Mouse (Mus musculus) limb, embryonic 12.5 days (tissue): Measurements from ENCODE around the gene Rab7. TPM values are rescaled to one million over a fixed set of nuclear protein-coding genes. Genes with fewer than 3 reads are reported as not detected.

ENCODE experiments used
- ATAC-seq: fragments of 200-750 bp; cut with Nextera tagmentation; 2 replicates; pipeline ENCODE4 v1.8.0; 2017; ENCODE audit warnings: low read depth, moderate TSS enrichment; ENCODE audit not compliant: insufficient number of reproducible peaks, insufficient read depth, low FRiP score, low TSS enrichment
- H3K27ac ChIP-seq: fragments of 300-500 bp; sonication (generic); 2 replicates; pipeline ENCODE4 v1.5.1; 2016; ENCODE audit warnings: mild to moderate bottlenecking, moderate library complexity
- H3K27me3 ChIP-seq: fragments of 300-500 bp; sonication (generic); 2 replicates; pipeline ENCODE4 v1.6.1; 2016; ENCODE audit warnings: mild to moderate bottlenecking, moderate library complexity
- H3K36me3 ChIP-seq: fragments of 300-500 bp; sonication (generic); 2 replicates; pipeline ENCODE4 v1.6.1; 2016; ENCODE audit warnings: mild to moderate bottlenecking, moderate library complexity
- H3K4me1 ChIP-seq: fragments of 300-500 bp; sonication (generic); replicated peaks from 2 replicates; pipeline ENCODE4 v1.6.1; 2016
- H3K4me2 ChIP-seq: fragments of 300-500 bp; sonication (generic); 2 replicates; pipeline ENCODE4 v1.6.1; 2016; ENCODE audit warnings: mild to moderate bottlenecking, moderate library complexity
- H3K4me3 ChIP-seq: fragments of 300-500 bp; sonication (generic); replicated peaks from 2 replicates; pipeline ENCODE4 v1.5.1; 2016; ENCODE audit warnings: mild to moderate bottlenecking
- H3K9ac ChIP-seq: fragments of 300-500 bp; sonication (generic); replicated peaks from 2 replicates; pipeline ENCODE4 v1.6.1; 2016; ENCODE audit warnings: mild to moderate bottlenecking, moderate library complexity
- H3K9me3 ChIP-seq: fragments of 300-500 bp; sonication (generic); 2 replicates; pipeline ENCODE4 v1.6.1; 2016; ENCODE audit warnings: mild to moderate bottlenecking, moderate library complexity
- WGBS: fragments of 180-500 bp; shearing (Covaris S2); methylation state at CpG from one replicate; pipeline ENCODE4 v1.1.7; 2016; 5-methylcytosine and 5-hydroxymethylcytosine counted together
- polyA plus RNA-seq: library from polyadenylated mRNA; unstranded; fragments of >200 nt; fragmentation: Nextera tagmentation; extraction: Ambion mirVana; gene quantifications from 2 replicates; pipeline ENCODE4 v1.2.1, GENCODE M21; 2016

Gene Rab7
- polyA plus RNA-seq, 1 experiment from 2014 or later = 154 TPM

- Histone ChIP-seq H3K9ac (no peak overlapping the region), H3K4me2 (no peak overlapping the region), H3K9me3 (no peaks in the 10 kb centered on the region), H3K4me3 (no peak overlapping the region), H3K27ac (no peak overlapping the region), H3K36me3 (no peaks in the 10 kb centered on the region), H3K27me3 (peaks cover 8% of the 10 kb centered on the region; the same call in 1 of the 2 replicates), H3K4me1 (no peaks in the 10 kb centered on the region)
- no peak for ATAC-seq
- 68% methylated on average over 11 of the region's 11 CpGs for WGBS
These were observed 8.4 kb upstream of the Rab7 start for GRCm38 (mm10) chr6:88053228-88054080.

- no peak overlapping the region for H3K9ac ChIP-seq
- peaks cover 14% of the 10 kb centered on the region; the same call in 1 of the 2 replicates for H3K27me3 ChIP-seq
- H3K27ac ChIP-seq = no peak overlapping the region
- no peaks in the 10 kb centered on the region for H3K9me3 ChIP-seq
- H3K36me3 ChIP-seq = no peaks in the 10 kb centered on the region
- no peak overlapping the region for H3K4me2 ChIP-seq
- no peak for ATAC-seq
- WGBS = 89% methylated on average over 5 of the region's 5 CpGs
- H3K4me3 ChIP-seq = no peak overlapping the region
- H3K4me1 ChIP-seq = no peaks in the 10 kb centered on the region
These were observed 6.1 kb upstream of the Rab7 start for GRCm38 (mm10) chr6:88051206-88051605.

GRCm38 (mm10) chr6:88049008-88049407, 3.9 kb upstream of the Rab7 start:
- Histone ChIP-seq H3K36me3 (no peaks in the 10 kb centered on the region), H3K27ac (no peak overlapping the region), H3K9ac (no peak overlapping the region), H3K27me3 (peaks cover 14% of the 10 kb centered on the region; the same call in 1 of the 2 replicates), H3K9me3 (no peaks in the 10 kb centered on the region), H3K4me1 (peaks cover 5% of the 10 kb centered on the region), H3K4me3 (no peak overlapping the region), H3K4me2 (no peak overlapping the region)
- ATAC-seq = no peak
- 78% methylated on average over 6 of the region's 6 CpGs for WGBS

GRCm38 (mm10) chr6:88047853-88048252, 2.8 kb upstream of the Rab7 start:
- Histone ChIP-seq H3K27me3 (peaks cover 14% of the 10 kb centered on the region; the same call in 1 of the 2 replicates), H3K36me3 (no peaks in the 10 kb centered on the region), H3K27ac (no peak overlapping the region), H3K9ac (no peak overlapping the region), H3K9me3 (no peaks in the 10 kb centered on the region), H3K4me1 (peaks cover 16% of the 10 kb centered on the region), H3K4me3 (no peak overlapping the region), H3K4me2 (no peak overlapping the region)
- ATAC-seq = no peak
- WGBS = 82% methylated on average over 5 of the region's 5 CpGs

GRCm38 (mm10) chr6:88045406-88045766, 316 bp upstream of the Rab7 start:
- Histone ChIP-seq H3K4me3 (peak overlapping the region; percentile 98), H3K9me3 (no peaks in the 10 kb centered on the region), H3K4me1 (peaks cover 19% of the 10 kb centered on the region), H3K4me2 (peak overlapping the region; percentile 94), H3K36me3 (peaks cover 5% of the 10 kb centered on the region; the same call in 1 of the 2 replicates), H3K27ac (no peak overlapping the region), H3K9ac (no peak overlapping the region), H3K27me3 (peaks cover 10% of the 10 kb centered on the region; the same call in 1 of the 2 replicates)
- ATAC-seq = no peak
- 40% methylated on average over 3 of the region's 3 CpGs for WGBS

GRCm38 (mm10) chr6:88044234-88044576, 865 bp downstream of the Rab7 start:
- H3K27ac ChIP-seq = no peak overlapping the region
- peak overlapping the region; percentile 94 for H3K4me2 ChIP-seq
- peak overlapping the region; percentile 98 for H3K4me3 ChIP-seq
- no peak for ATAC-seq
- H3K4me1 ChIP-seq = peaks cover 19% of the 10 kb centered on the region
- peaks cover 11% of the 10 kb centered on the region; the same call in 1 of the 2 replicates for H3K36me3 ChIP-seq
- peak overlapping the region; percentile 94 for H3K9ac ChIP-seq
- H3K27me3 ChIP-seq = peaks cover 10% of the 10 kb centered on the region; the same call in 1 of the 2 replicates
- H3K9me3 ChIP-seq = no peaks in the 10 kb centered on the region
- 3% methylated on average over 3 of the region's 3 CpGs for WGBS

GRCm38 (mm10) chr6:88042336-88042735, 2.7 kb downstream of the Rab7 start:
- peaks cover 19% of the 10 kb centered on the region for H3K4me1 ChIP-seq
- no peak overlapping the region for H3K4me3 ChIP-seq
- H3K4me2 ChIP-seq = no peak overlapping the region
- 0 out of 2 replicates have a peak, but pooled peaks cover 3% of the 10 kb centered on the region for H3K27me3 ChIP-seq
- H3K27ac ChIP-seq = no peak overlapping the region
- H3K36me3 ChIP-seq = peaks cover 20% of the 10 kb centered on the region; the same call in 1 of the 2 replicates
- no peak overlapping the region for H3K9ac ChIP-seq
- ATAC-seq = no peak
- 90% methylated on average over 3 of the region's 3 CpGs for WGBS
- no peaks in the 10 kb centered on the region for H3K9me3 ChIP-seq

- 78% methylated on average over 4 of the region's 4 CpGs for WGBS
- no peak for ATAC-seq
- no peak overlapping the region for H3K4me3 ChIP-seq
- peaks cover 25% of the 10 kb centered on the region; the same call in 1 of the 2 replicates for H3K36me3 ChIP-seq
- H3K9me3 ChIP-seq = no peaks in the 10 kb centered on the region
- H3K27me3 ChIP-seq = no peaks in the 10 kb centered on the region
- no peak overlapping the region for H3K27ac ChIP-seq
- 0 out of 2 replicates have a peak overlapping the region, but pooled peaks have one; percentile 19 for H3K9ac ChIP-seq
- no peak overlapping the region for H3K4me2 ChIP-seq
- peaks cover 19% of the 10 kb centered on the region for H3K4me1 ChIP-seq
These were observed 3.8 kb downstream of the Rab7 start for GRCm38 (mm10) chr6:88041221-88041620.

- no peak overlapping the region for H3K9ac ChIP-seq
- H3K27me3 ChIP-seq = no peaks in the 10 kb centered on the region
- no peak overlapping the region for H3K4me3 ChIP-seq
- H3K27ac ChIP-seq = no peak overlapping the region
- ATAC-seq = no peak
- H3K9me3 ChIP-seq = no peaks in the 10 kb centered on the region
- peaks cover 36% of the 10 kb centered on the region; the same call in 1 of the 2 replicates for H3K36me3 ChIP-seq
- WGBS = 94% methylated on average over 4 of the region's 4 CpGs
- H3K4me2 ChIP-seq = no peak overlapping the region
- H3K4me1 ChIP-seq = peaks cover 19% of the 10 kb centered on the region
These were observed 5.6 kb downstream of the Rab7 start for GRCm38 (mm10) chr6:88039426-88039825.

GRCm38 (mm10) chr6:88037471-88038045, 7.5 kb downstream of the Rab7 start:
- Histone ChIP-seq H3K4me1 (peaks cover 2% of the 10 kb centered on the region; the same call in 1 of the 2 replicates), H3K4me3 (no peak overlapping the region), H3K9me3 (no peaks in the 10 kb centered on the region), H3K36me3 (peaks cover 36% of the 10 kb centered on the region; the same call in 1 of the 2 replicates), H3K9ac (no peak overlapping the region), H3K27ac (no peak overlapping the region), H3K4me2 (no peak overlapping the region), H3K27me3 (no peaks in the 10 kb centered on the region)
- ATAC-seq = no peak
- 93% methylated on average over 4 of the region's 4 CpGs for WGBS

- H3K27me3 ChIP-seq = no peaks in the 10 kb centered on the region
- H3K9me3 ChIP-seq = no peaks in the 10 kb centered on the region
- H3K4me1 ChIP-seq = no peaks in the 10 kb centered on the region
- 96% methylated on average over 3 of the region's 3 CpGs for WGBS
- no peak overlapping the region for H3K4me3 ChIP-seq
- H3K4me2 ChIP-seq = no peak overlapping the region
- H3K9ac ChIP-seq = no peak overlapping the region
- ATAC-seq = no peak
- peaks cover 43% of the 10 kb centered on the region for H3K36me3 ChIP-seq
- H3K27ac ChIP-seq = no peak overlapping the region
These were observed 11.6 kb downstream of the Rab7 start for GRCm38 (mm10) chr6:88033504-88033903.
